Mouse (Mus musculus) heart, embryonic 14.5 days (tissue): ENCODE data around the gene Tapt1. TPM values are rescaled to one million over a fixed set of nuclear protein-coding genes. Genes with fewer than 3 reads are reported as not detected.

ENCODE experiments used
- ATAC-seq: fragments of 200-750 bp; cut with Nextera tagmentation; 2 replicates; pipeline ENCODE4 v1.8.0; 2017; ENCODE audit warnings: low read depth, moderate TSS enrichment; ENCODE audit not compliant: insufficient number of reproducible peaks, insufficient read depth, low FRiP score
- H3K27ac ChIP-seq, 2 experiments: fragments of 200-500 bp in 1 of 2; fragments of 300-500 bp in 1 of 2; sonication (generic) in 1 of 2; replicated peaks in 1 of 2; 2 replicates each; pipeline ENCODE4 v1.5.1; 2012 to 2014; ENCODE audit warnings: low read depth in 2 of 2, low read length in 2 of 2, control low read depth in 1 of 2, mild to moderate bottlenecking in 1 of 2, mixed read lengths in 1 of 2; ENCODE audit not compliant: control insufficient read depth in 1 of 2, insufficient read depth in 1 of 2
- H3K27me3 ChIP-seq: fragments of 300-500 bp; sonication (generic); 2 replicates; pipeline ENCODE4 v1.6.1; 2014; ENCODE audit warnings: mild to moderate bottlenecking, low read length, control low read depth; ENCODE audit not compliant: control insufficient read depth, insufficient read depth
- H3K36me3 ChIP-seq: fragments of 300-500 bp; sonication (generic); 2 replicates; pipeline ENCODE4 v1.6.1; 2014; ENCODE audit warnings: mild to moderate bottlenecking, control low read depth, low read length, mixed read lengths; ENCODE audit not compliant: control insufficient read depth, insufficient read depth
- H3K4me1 ChIP-seq, 2 experiments: fragments of 200-500 bp in 1 of 2; fragments of 300-500 bp in 1 of 2; sonication (generic) in 1 of 2; 2 replicates each; pipeline ENCODE4 v1.6.1; 2012 to 2014; ENCODE audit warnings: low read length in 2 of 2, control low read depth in 1 of 2, mixed read lengths in 1 of 2; ENCODE audit not compliant: control insufficient read depth in 2 of 2, insufficient read depth in 2 of 2
- H3K4me2 ChIP-seq: fragments of 300-500 bp; sonication (generic); 2 replicates; pipeline ENCODE4 v1.6.1; 2014; ENCODE audit warnings: mild to moderate bottlenecking, low read length
- H3K4me3 ChIP-seq, 2 experiments: fragments of 200-500 bp in 1 of 2; fragments of 300-500 bp in 1 of 2; sonication (generic) in 1 of 2; 2 replicates each; pipeline ENCODE4 v1.5.1; 2012 to 2014; ENCODE audit warnings: low read length in 2 of 2, mild to moderate bottlenecking in 2 of 2, control low read depth in 1 of 2, low read depth in 1 of 2, moderate library complexity in 1 of 2; ENCODE audit not compliant: control insufficient read depth in 1 of 2, insufficient read depth in 1 of 2
- H3K9ac ChIP-seq: fragments of 300-500 bp; sonication (generic); 2 replicates; pipeline ENCODE4 v1.6.1; 2014; ENCODE audit warnings: mild to moderate bottlenecking, low read length
- H3K9me3 ChIP-seq: fragments of 300-500 bp; sonication (generic); 2 replicates; pipeline ENCODE4 v1.6.1; 2016; ENCODE audit warnings: low read length, control low read depth; ENCODE audit not compliant: control insufficient read depth
- WGBS: fragments of 180-500 bp; shearing (Covaris S2); extraction: QIAGEN DNeasy Blood & Tissue Kit; methylation state at CpG from one replicate; pipeline ENCODE4 v1.1.7; 2014; 5-methylcytosine and 5-hydroxymethylcytosine counted together
- polyA plus RNA-seq: library from polyadenylated mRNA; unstranded; fragments of >200 nt; fragmentation: Nextera tagmentation; extraction: Ambion mirVana; gene quantifications from 2 replicates; pipeline ENCODE4 v1.2.1, GENCODE M21; 2014

Tapt1 gene
- polyA plus RNA-seq, 1 experiment from 2014 or later, result 25.6 TPM

DNA sequence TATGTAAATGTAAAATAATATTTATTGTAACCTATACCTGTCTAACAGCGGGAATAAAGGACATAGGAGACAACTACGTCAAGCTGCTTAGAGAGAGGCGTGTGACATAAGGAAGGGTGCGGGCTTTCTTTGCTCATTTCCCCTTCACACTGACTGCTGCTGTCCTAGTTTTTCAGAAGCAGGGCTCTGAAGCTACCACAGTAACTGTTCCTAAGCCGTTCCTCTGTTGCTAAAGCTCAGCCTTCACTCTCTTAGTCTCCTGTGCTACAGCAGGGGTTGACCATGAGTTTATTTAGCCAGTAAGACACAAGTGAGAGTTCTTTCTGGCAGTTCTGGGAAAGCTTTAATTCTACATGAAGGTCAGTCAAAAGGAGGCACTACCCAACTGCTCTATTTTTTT, 13.0 kb downstream of the Tapt1 start:
- H3K9ac ChIP-seq, result no peak overlapping the region
- H3K36me3 ChIP-seq, result peaks cover 21% of the 10 kb centered on the region
- no peak for ATAC-seq
- no peaks in the 10 kb centered on the region for H3K4me1 ChIP-seq
- H3K27ac ChIP-seq, result no peak overlapping the region
- no peak overlapping the region for H3K4me2 ChIP-seq
- H3K4me3 ChIP-seq, result no peak overlapping the region
- 94% methylated on average over 5 of the region's 5 CpGs for WGBS
- no peaks in the 10 kb centered on the region for H3K27me3 ChIP-seq
- H3K9me3 ChIP-seq, result no peaks in the 10 kb centered on the region

GRCm38 (mm10) chr5:44211818-44212465, 14.5 kb downstream of the Tapt1 start:
- no peak for ATAC-seq
- WGBS, result 89% methylated on average over 6 of the region's 6 CpGs
- Histone ChIP-seq H3K36me3 (peaks cover 16% of the 10 kb centered on the region; the same call in 1 of the 2 replicates), H3K4me2 (no peak overlapping the region), H3K9me3 (no peaks in the 10 kb centered on the region), H3K4me1 (no peaks in the 10 kb centered on the region), H3K4me3 (no peak overlapping the region), H3K9ac (no peak overlapping the region), H3K27me3 (no peaks in the 10 kb centered on the region), H3K27ac (no peak overlapping the region)

- Histone ChIP-seq H3K9me3 (no peaks in the 10 kb centered on the region), H3K4me1 (no peaks in the 10 kb centered on the region), H3K27ac (no peak overlapping the region), H3K36me3 (peaks cover 11% of the 10 kb centered on the region), H3K4me2 (no peak overlapping the region), H3K4me3 (no peak overlapping the region), H3K27me3 (no peaks in the 10 kb centered on the region), H3K9ac (no peak overlapping the region)
- no peak for ATAC-seq
- 84% methylated on average over 4 of the region's 4 CpGs for WGBS
Measured at GRCm38 (mm10) chr5:44207286-44207685, 19.1 kb downstream of the Tapt1 start.

- Histone ChIP-seq H3K27me3 (no peaks in the 10 kb centered on the region), H3K36me3 (peaks cover 14% of the 10 kb centered on the region), H3K4me3 (no peak overlapping the region), H3K4me2 (no peak overlapping the region), H3K9me3 (no peaks in the 10 kb centered on the region), H3K4me1 (no peaks in the 10 kb centered on the region), H3K9ac (no peak overlapping the region), H3K27ac (no peak overlapping the region)
- 85% methylated on average over 5 of the region's 5 CpGs for WGBS
- ATAC-seq, result no peak
Measured at GRCm38 (mm10) chr5:44206651-44207050, 19.8 kb downstream of the Tapt1 start.

- Histone ChIP-seq H3K4me1 (no peaks in the 10 kb centered on the region), H3K27me3 (no peaks in the 10 kb centered on the region), H3K4me2 (no peak overlapping the region), H3K4me3 (no peak overlapping the region), H3K9ac (no peak overlapping the region), H3K27ac (no peak overlapping the region), H3K36me3 (peaks cover 23% of the 10 kb centered on the region), H3K9me3 (no peaks in the 10 kb centered on the region)
- no peak for ATAC-seq
- WGBS, result 59% methylated on average over 1 of the region's 1 CpGs
Measured at GRCm38 (mm10) chr5:44203410-44203809, 23.0 kb downstream of the Tapt1 start.

- Histone ChIP-seq H3K27me3 (no peaks in the 10 kb centered on the region), H3K4me2 (no peak overlapping the region), H3K36me3 (peaks cover 23% of the 10 kb centered on the region), H3K9ac (no peak overlapping the region), H3K4me3 (no peak overlapping the region), H3K4me1 (peaks cover 0 to 6% of the 10 kb centered on the region in 2 experiments; a peak in 2 of 4 replicates), H3K9me3 (no peaks in the 10 kb centered on the region), H3K27ac (no peak overlapping the region)
- ATAC-seq, result no peak
Measured at GRCm38 (mm10) chr5:44201665-44202064, 24.8 kb downstream of the Tapt1 start.

DNA sequence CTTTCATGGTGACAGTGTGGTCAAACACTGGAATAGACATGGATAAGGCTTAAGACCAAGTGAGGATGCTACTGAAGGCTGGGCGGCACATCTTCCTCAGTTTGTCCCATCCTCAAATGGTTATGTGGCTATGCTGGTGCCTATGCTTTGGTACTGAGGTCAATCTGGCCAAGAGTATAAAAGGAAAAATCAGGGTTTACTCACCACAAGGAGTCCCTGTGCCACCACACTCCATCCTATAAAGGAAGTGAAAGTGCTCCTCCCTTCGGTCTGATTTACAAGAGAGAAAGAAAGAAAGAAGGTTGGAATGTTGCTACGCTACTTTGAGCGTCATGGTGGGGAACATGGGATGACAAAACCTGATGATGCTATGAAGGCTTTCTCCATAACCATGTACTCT, 27.3 kb downstream of the Tapt1 start:
- Histone ChIP-seq H3K27me3 (no peaks in the 10 kb centered on the region), H3K9me3 (no peaks in the 10 kb centered on the region), H3K4me2 (no peak overlapping the region), H3K4me3 (no peak overlapping the region), H3K27ac (no peak overlapping the region), H3K4me1 (peaks cover 0 to 12% of the 10 kb centered on the region in 2 experiments; a peak in 2 of 4 replicates), H3K36me3 (peaks cover 23% of the 10 kb centered on the region), H3K9ac (no peak overlapping the region)
- over 99% methylated on average over 4 of the region's 4 CpGs for WGBS
- ATAC-seq, result no peak

- WGBS, result 75% methylated on average over 4 of the region's 4 CpGs
- H3K4me3 ChIP-seq, result no peak overlapping the region
- H3K4me1 ChIP-seq, result peaks cover 0 to 12% of the 10 kb centered on the region in 2 experiments; a peak in 2 of 4 replicates
- H3K27ac ChIP-seq, result no peak overlapping the region
- no peaks in the 10 kb centered on the region for H3K27me3 ChIP-seq
- ATAC-seq, result no peak
- H3K36me3 ChIP-seq, result peaks cover 25% of the 10 kb centered on the region
- no peak overlapping the region for H3K4me2 ChIP-seq
- H3K9me3 ChIP-seq, result no peaks in the 10 kb centered on the region
- H3K9ac ChIP-seq, result no peak overlapping the region
Measured at GRCm38 (mm10) chr5:44198471-44198870, 28.0 kb downstream of the Tapt1 start.
